Mouse (Mus musculus) kidney, postnatal 0 days (tissue): ENCODE results near the gene Ifnar2. TPM values are rescaled to one million over a fixed set of nuclear protein-coding genes. Genes with fewer than 3 reads are reported as not detected.

Source experiments
- ATAC-seq: fragments of 200-750 bp; cut with Nextera tagmentation; replicated peaks from 2 replicates; pipeline ENCODE4 v1.8.0; 2017; ENCODE audit warnings: low read depth, moderate number of reproducible peaks, moderate TSS enrichment, moderate library complexity; ENCODE audit not compliant: low FRiP score
- DNase-seq: peaks from one replicate; pipeline ENCODE4 v3.0.0-alpha.2; 2016; ENCODE audit warnings: low spot score
- H3K27ac ChIP-seq: fragments of 300-500 bp; sonication (generic); 2 replicates; pipeline ENCODE4 v1.5.1; 2014; ENCODE audit warnings: mild to moderate bottlenecking
- H3K27me3 ChIP-seq: fragments of 300-500 bp; sonication (generic); 2 replicates; pipeline ENCODE4 v1.6.1; 2014; ENCODE audit warnings: low read length, mixed read lengths; ENCODE audit not compliant: insufficient read depth
- H3K36me3 ChIP-seq: fragments of 300-500 bp; sonication (generic); 2 replicates; pipeline ENCODE4 v1.6.1; 2014; ENCODE audit warnings: low read length, mixed read lengths; ENCODE audit not compliant: insufficient read depth
- H3K4me1 ChIP-seq: fragments of 300-500 bp; sonication (generic); replicated peaks from 2 replicates; pipeline ENCODE4 v1.6.1; 2014; ENCODE audit warnings: antibody characterized with exemption, low read length, mixed read lengths; ENCODE audit not compliant: insufficient read depth
- H3K4me2 ChIP-seq: fragments of 300-500 bp; sonication (generic); 2 replicates; pipeline ENCODE4 v1.6.1; 2014; ENCODE audit warnings: mild to moderate bottlenecking, low read length, moderate library complexity, mixed read lengths
- H3K4me3 ChIP-seq: fragments of 300-500 bp; sonication (generic); replicated peaks from 2 replicates; pipeline ENCODE4 v1.5.1; 2014; ENCODE audit warnings: low read depth, low read length
- H3K9ac ChIP-seq: fragments of 300-500 bp; sonication (generic); 2 replicates; pipeline ENCODE4 v1.6.1; 2014; ENCODE audit warnings: low read depth, low read length
- H3K9me3 ChIP-seq: fragments of 300-500 bp; sonication (generic); replicated peaks from 2 replicates; pipeline ENCODE4 v1.6.1; 2016; ENCODE audit warnings: low read length, inconsistent platforms, mixed read lengths
- CTCF ChIP-seq: IDR thresholded peaks from 2 replicates; pipeline ENCODE4 v1.5.1; 2016; ENCODE audit warnings: antibody characterized with exemption, low read depth, mild to moderate bottlenecking, moderate library complexity
- WGBS: fragments of 180-500 bp; shearing (Covaris S2); extraction: QIAGEN DNeasy Blood & Tissue Kit; methylation state at CpG from one replicate; pipeline ENCODE4 v1.1.7; 2014; 5-methylcytosine and 5-hydroxymethylcytosine counted together
- polyA plus RNA-seq: library from polyadenylated mRNA; unstranded; fragments of >200 nt; fragmentation: Nextera tagmentation; extraction: Ambion mirVana; gene quantifications from 2 replicates; pipeline ENCODE4 v1.2.1, GENCODE M21; 2015

The Ifnar2 gene
- polyA plus RNA-seq, 1 experiment from 2014 or later, result 60.7 TPM

- WGBS, result 72% methylated on average over 6 of the region's 6 CpGs
- no peak for ATAC-seq
Observed at GRCm38 (mm10) chr16:91401569-91402165, 29.1 kb downstream of the Ifnar2 start.

GRCm38 (mm10) chr16:91403784-91404183, 31.2 kb downstream of the Ifnar2 start:
- no peak overlapping the region for H3K4me2 ChIP-seq
- no peak overlapping the region for H3K27ac ChIP-seq
- 83% methylated on average over 9 of the region's 9 CpGs for WGBS
- no peaks in the 10 kb centered on the region for H3K9me3 ChIP-seq
- no peak for TF ChIP-seq CTCF
- DNase-seq, result no peak
- H3K4me1 ChIP-seq, result peaks cover 8% of the 10 kb centered on the region; the same call in 1 of the 2 replicates
- peaks cover 9% of the 10 kb centered on the region; the same call in 1 of the 2 replicates for H3K36me3 ChIP-seq
- H3K9ac ChIP-seq, result no peak overlapping the region
- H3K4me3 ChIP-seq, result no peak overlapping the region
- no peak for ATAC-seq
- no peaks in the 10 kb centered on the region for H3K27me3 ChIP-seq

More at GRCm38 (mm10) chr16:91401569-91402165, 29.1 kb downstream of the Ifnar2 start:
- H3K4me3 ChIP-seq, result no peak overlapping the region
- no peak overlapping the region for H3K27ac ChIP-seq
- H3K4me2 ChIP-seq, result no peak overlapping the region
- DNase-seq, result no peak
- no peaks in the 10 kb centered on the region for H3K27me3 ChIP-seq
- H3K4me1 ChIP-seq, result peaks cover 3% of the 10 kb centered on the region; the same call in 1 of the 2 replicates
- TF ChIP-seq CTCF, result no peak
- peaks cover 9% of the 10 kb centered on the region; the same call in 1 of the 2 replicates for H3K36me3 ChIP-seq
- no peaks in the 10 kb centered on the region for H3K9me3 ChIP-seq
- no peak overlapping the region for H3K9ac ChIP-seq

- DNase-seq, result no peak
- ATAC-seq, result no peak
- H3K36me3 ChIP-seq, result peaks cover 9% of the 10 kb centered on the region; the same call in 1 of the 2 replicates
- H3K9me3 ChIP-seq, result no peaks in the 10 kb centered on the region
- no peaks in the 10 kb centered on the region for H3K27me3 ChIP-seq
- WGBS, result 87% methylated on average over 8 of the region's 8 CpGs
- peaks cover 8% of the 10 kb centered on the region; the same call in 1 of the 2 replicates for H3K4me1 ChIP-seq
- 0 out of 2 replicates have a peak overlapping the region, but pooled peaks have one; percentile 36 for H3K27ac ChIP-seq
- no peak overlapping the region for H3K4me3 ChIP-seq
- no peak overlapping the region for H3K9ac ChIP-seq
- TF ChIP-seq CTCF, result no peak
- H3K4me2 ChIP-seq, result no peak overlapping the region
Observed at GRCm38 (mm10) chr16:91404187-91404586, 31.6 kb downstream of the Ifnar2 start.

- no peak overlapping the region for H3K9ac ChIP-seq
- peaks cover 9% of the 10 kb centered on the region; the same call in 1 of the 2 replicates for H3K36me3 ChIP-seq
- H3K9me3 ChIP-seq, result no peaks in the 10 kb centered on the region
- H3K4me1 ChIP-seq, result peaks cover 8% of the 10 kb centered on the region; the same call in 1 of the 2 replicates
- no peaks in the 10 kb centered on the region for H3K27me3 ChIP-seq
- WGBS, result 59% methylated on average over 10 of the region's 10 CpGs
- no peak for ATAC-seq
- peak overlapping the region; percentile 90 for H3K27ac ChIP-seq
- H3K4me3 ChIP-seq, result no peak overlapping the region
- DNase-seq, result no peak
- TF ChIP-seq CTCF, result no peak
- no peak overlapping the region for H3K4me2 ChIP-seq
Observed at GRCm38 (mm10) chr16:91404828-91405577, 32.4 kb downstream of the Ifnar2 start.

- peaks cover 9% of the 10 kb centered on the region; the same call in 1 of the 2 replicates for H3K36me3 ChIP-seq
- H3K4me2 ChIP-seq, result peak within 1 kb of the TSS; percentile 96
- peak within 1 kb of the TSS; percentile 90 for H3K27ac ChIP-seq
- TF ChIP-seq CTCF, result no peak
- peak within 1 kb of the TSS; percentile 91 for H3K9ac ChIP-seq
- peak within 1 kb of the TSS; percentile 74 for H3K4me3 ChIP-seq
- WGBS, result 3% methylated on average over 45 of the region's 51 CpGs
- no peaks in the 10 kb centered on the region for H3K27me3 ChIP-seq
- ATAC-seq, result peak; percentile 82
- H3K9me3 ChIP-seq, result no peaks in the 10 kb centered on the region
- DNase-seq, result peak; percentile 85
- peaks cover 8% of the 10 kb centered on the region; the same call in 1 of the 2 replicates for H3K4me1 ChIP-seq
Observed at GRCm38 (mm10) chr16:91405640-91406584, 33.3 kb downstream of the Ifnar2 start, which contains the start of gene Il10rb. Gene Il10rb, plus strand, starts transcription at chr16:91406164.
